Mouse (Mus musculus) frontal cortex, adult (tissue): ENCODE results near the gene Pdzk1.
A peak's percentile ranks its signal among the peaks of the same experiment; 100 is the strongest.

ENCODE experiments used
- ATAC-seq: cut with Nextera tagmentation; 2 replicates; pipeline ENCODE4 v1.9.2; 2017; ENCODE audit warnings: mild to moderate bottlenecking, moderate library complexity, mixed read lengths; ENCODE audit not compliant: low TSS enrichment

Pdzk1 gene

GRCm38 (mm10) chr3:96836414-96836813 lies 7.3 kb downstream of the Pdzk1 start:
- no peak for ATAC-seq

- ATAC-seq, result no peak
These were observed 10.0 kb downstream of the Pdzk1 start for GRCm38 (mm10) chr3:96838996-96839645.

- ATAC-seq, result no peak
These were observed 16.1 kb downstream of the Pdzk1 start for GRCm38 (mm10) chr3:96845191-96845590.

- ATAC-seq, result no peak
These were observed 16.7 kb downstream of the Pdzk1 start for GRCm38 (mm10) chr3:96845806-96846205.

GRCm38 (mm10) chr3:96846985-96847384 lies 17.9 kb downstream of the Pdzk1 start:
- no peak for ATAC-seq

GRCm38 (mm10) chr3:96847661-96848060 lies 18.6 kb downstream of the Pdzk1 start:
- no peak for ATAC-seq

- peak; percentile 94 for ATAC-seq
These were observed 19.4 kb downstream of the Pdzk1 start for GRCm38 (mm10) chr3:96848470-96848869.

GRCm38 (mm10) chr3:96849168-96849727 lies 20.2 kb downstream of the Pdzk1 start:
- peak; percentile 70 for ATAC-seq

- no peak for ATAC-seq
These were observed 23.5 kb downstream of the Pdzk1 start for GRCm38 (mm10) chr3:96852561-96852960.

GRCm38 (mm10) chr3:96854376-96854775 lies 25.3 kb downstream of the Pdzk1 start:
- ATAC-seq, result no peak

GRCm38 (mm10) chr3:96855833-96856232 lies 26.7 kb downstream of the Pdzk1 start:
- ATAC-seq, result no peak

GRCm38 (mm10) chr3:96860498-96860897 lies 31.4 kb downstream of the Pdzk1 start:
- peak; percentile 62 for ATAC-seq

GRCm38 (mm10) chr3:96867863-96868262 lies 38.8 kb downstream of the Pdzk1 start:
- no peak for ATAC-seq

- no peak for ATAC-seq
These were observed 39.5 kb downstream of the Pdzk1 start for GRCm38 (mm10) chr3:96868566-96868965.

GRCm38 (mm10) chr3:96869091-96869490 lies 40.0 kb downstream of the Pdzk1 start:
- no peak for ATAC-seq

GRCm38 (mm10) chr3:96870270-96870669 lies 41.2 kb downstream of the Pdzk1 start:
- ATAC-seq, result peak; percentile 77

GRCm38 (mm10) chr3:96871070-96871469 lies 42.0 kb downstream of the Pdzk1 start:
- peak; percentile 85 for ATAC-seq

- no peak for ATAC-seq
These were observed 43.4 kb downstream of the Pdzk1 start for GRCm38 (mm10) chr3:96872501-96872900.

GRCm38 (mm10) chr3:96874808-96875571 lies 45.9 kb downstream of the Pdzk1 start:
- ATAC-seq, result no peak

- no peak for ATAC-seq
These were observed 50.5 kb downstream of the Pdzk1 start for GRCm38 (mm10) chr3:96879536-96879935.

GRCm38 (mm10) chr3:96880385-96880784 lies 51.3 kb downstream of the Pdzk1 start:
- ATAC-seq, result peak; percentile 61

GRCm38 (mm10) chr3:96881557-96881956 lies 52.5 kb downstream of the Pdzk1 start:
- peak; percentile 55 for ATAC-seq
